Mouse (Mus musculus) spleen, embryonic (tissue): ENCODE measurements at regions not wholly inside any gene's neighbourhood (a gene's known extent, or its start where the extent isn't known, plus 50 kb on each side); places are given as distances from the start of the nearest gene placed in this dataset.

Source experiments
- CTCF ChIA-PET: fragments of 350-600 bp; sonication (Branson Sonifier 250); formaldehyde crosslinking; loops from one replicate; lab custom pipeline; 2022; lab: Charles Lee

GRCm38 (mm10) chr16:51675101-51675500 lies 355.9 kb upstream of the Cblb start:
- CTCF ChIA-PET = no interaction called here

GRCm38 (mm10) chr16:51675988-51676387 lies 355.0 kb upstream of the Cblb start:
- CTCF ChIA-PET = no interaction called here

DNA sequence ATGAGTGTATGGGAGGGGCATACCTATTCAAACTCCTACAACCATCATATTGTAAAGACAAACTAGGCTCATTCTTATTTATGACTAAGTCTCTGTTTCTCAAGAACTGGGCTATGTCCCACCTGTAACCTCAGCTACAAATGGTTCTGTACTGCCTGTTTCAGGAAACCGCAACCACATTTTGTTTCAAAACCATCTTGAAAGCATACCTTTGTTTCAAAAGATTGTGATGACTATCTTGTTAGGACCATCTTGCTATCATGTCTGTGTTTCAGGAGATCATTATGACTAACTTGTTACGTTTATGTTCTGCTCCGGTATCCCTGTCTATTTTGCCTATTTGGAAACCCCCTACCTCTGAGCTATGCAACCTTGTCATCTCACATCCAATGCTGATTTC lies 340.2 kb upstream of the Cblb start:
- CTCF ChIA-PET = no interaction called here

DNA sequence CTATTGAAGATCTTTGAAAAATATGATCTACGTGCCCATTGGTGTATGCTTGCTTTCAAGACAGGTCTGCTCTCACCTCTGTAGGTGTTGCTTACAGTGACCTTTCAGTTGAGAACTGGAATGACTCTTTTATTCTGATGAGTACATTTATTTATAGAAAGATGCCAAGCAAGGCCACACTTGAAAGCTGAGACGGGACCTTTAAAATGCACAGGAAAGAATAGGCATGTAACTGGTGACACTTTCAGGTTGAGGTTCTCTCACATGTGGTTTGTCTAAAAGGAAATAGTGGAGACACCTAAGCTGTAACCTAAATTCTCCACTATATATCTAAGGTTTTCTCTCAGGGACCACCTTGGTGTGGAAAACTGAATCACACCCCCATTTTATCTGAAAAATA lies 326.0 kb upstream of the Cblb start:
- CTCF ChIA-PET = no interaction called here

- CTCF ChIA-PET = interaction anchor here (0.7 kb wide), 1 partner anchor 482 kb away, joined by 3 read pairs; no protein-coding TSS in a partner anchor
Measured at GRCm38 (mm10) chr16:51718695-51719094, 312.3 kb upstream of the Cblb start.

DNA sequence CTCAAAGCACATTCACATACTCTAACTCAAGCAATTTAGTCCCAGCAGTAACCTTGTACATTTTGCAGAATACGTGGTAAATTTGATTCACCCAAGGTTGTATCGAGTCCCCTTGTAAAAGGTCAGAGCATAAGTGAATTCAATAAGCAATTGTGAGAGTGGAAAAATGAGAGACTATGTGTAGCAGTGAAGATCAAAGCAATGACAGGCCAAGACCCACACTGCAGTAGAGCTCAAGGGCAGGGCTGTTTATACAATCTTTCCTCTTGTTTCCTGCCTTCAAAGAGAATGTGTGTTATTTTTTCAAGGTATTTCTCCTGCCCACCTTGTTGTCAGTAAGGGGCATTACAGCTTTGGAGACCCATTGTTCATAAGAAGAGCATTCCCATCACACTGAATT lies 311.4 kb upstream of the Cblb start:
- CTCF ChIA-PET = interaction anchor here (0.7 kb wide), 1 partner anchor 481 kb away, joined by 3 read pairs; no protein-coding TSS in a partner anchor

- CTCF ChIA-PET = no interaction called here
Measured at GRCm38 (mm10) chr16:51722682-51723081, 308.3 kb upstream of the Cblb start.

DNA sequence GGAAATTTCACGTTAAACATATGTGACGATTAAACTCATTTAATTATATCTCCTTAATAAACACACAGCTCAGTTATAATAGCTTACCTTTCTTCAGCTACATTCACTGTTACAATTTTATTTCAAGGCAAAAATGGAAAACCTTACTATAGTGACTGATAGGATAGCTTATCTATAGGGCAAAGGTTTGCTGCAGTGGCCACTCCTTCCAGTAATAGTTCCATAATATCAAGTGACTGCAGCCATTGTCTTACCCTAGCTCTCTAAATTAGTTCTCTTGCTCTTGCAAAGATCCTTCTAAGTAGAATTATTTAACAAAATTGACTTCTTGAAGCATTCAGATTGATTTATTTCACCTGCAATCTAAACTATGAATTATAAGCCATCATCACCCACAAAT lies 289.1 kb upstream of the Cblb start:
- CTCF ChIA-PET = no interaction called here

GRCm38 (mm10) chr16:51751878-51752277 lies 279.1 kb upstream of the Cblb start:
- CTCF ChIA-PET = no interaction called here

- CTCF ChIA-PET = no interaction called here
Measured at GRCm38 (mm10) chr16:51758361-51759227, 272.4 kb upstream of the Cblb start.

GRCm38 (mm10) chr16:51759228-51759647 lies 271.8 kb upstream of the Cblb start:
- CTCF ChIA-PET = no interaction called here

DNA sequence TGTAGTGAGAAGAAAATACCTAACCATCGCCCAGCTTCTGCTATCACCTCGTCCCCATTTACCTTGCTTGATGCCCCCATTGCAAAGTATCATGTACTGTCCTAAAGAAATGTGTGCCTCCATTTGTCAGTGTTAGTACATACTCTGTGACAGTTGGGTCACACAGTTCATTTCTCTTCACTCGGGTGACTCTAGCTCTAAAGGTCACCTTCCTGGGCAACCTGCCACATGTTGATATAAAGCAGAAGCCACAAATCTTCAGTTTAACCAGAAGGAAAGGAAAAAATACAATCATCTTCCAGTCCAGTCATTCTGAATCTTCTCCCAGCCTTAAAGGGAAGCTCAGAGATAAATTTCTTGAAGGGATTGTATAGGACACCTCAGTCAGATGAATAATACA lies 263.5 kb upstream of the Cblb start:
- CTCF ChIA-PET = no interaction called here

- CTCF ChIA-PET = no interaction called here
Measured at GRCm38 (mm10) chr16:51778920-51779319, 252.1 kb upstream of the Cblb start.

DNA sequence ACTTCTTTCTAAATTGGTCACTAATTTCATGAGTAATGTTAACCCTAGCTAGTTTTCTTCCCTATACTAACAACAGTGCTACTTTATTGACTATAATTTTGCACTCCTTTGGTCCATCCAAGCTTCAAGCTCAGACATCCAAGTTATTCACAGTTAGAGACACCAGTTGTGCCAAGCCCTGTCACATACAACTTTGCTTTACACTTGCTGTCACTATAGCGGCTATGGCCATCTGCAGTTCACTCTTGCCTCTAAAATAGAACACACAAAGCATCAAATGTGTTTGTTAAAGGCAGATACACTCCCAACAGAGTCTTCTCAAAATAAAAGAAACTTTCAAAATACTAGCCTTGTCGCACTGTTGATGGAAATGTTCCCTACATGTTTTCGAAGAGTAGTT lies 236.0 kb upstream of the Cblb start:
- CTCF ChIA-PET = no interaction called here

GRCm38 (mm10) chr16:51807323-51807722 lies 223.7 kb upstream of the Cblb start:
- CTCF ChIA-PET = no interaction called here

GRCm38 (mm10) chr16:51809120-51809519 lies 221.9 kb upstream of the Cblb start:
- CTCF ChIA-PET = no interaction called here

GRCm38 (mm10) chr16:51811073-51811472 lies 220.0 kb upstream of the Cblb start:
- CTCF ChIA-PET = interaction anchor here (0.8 kb wide), 1 partner anchor 496 kb away, joined by 3 read pairs; no protein-coding TSS in a partner anchor

DNA sequence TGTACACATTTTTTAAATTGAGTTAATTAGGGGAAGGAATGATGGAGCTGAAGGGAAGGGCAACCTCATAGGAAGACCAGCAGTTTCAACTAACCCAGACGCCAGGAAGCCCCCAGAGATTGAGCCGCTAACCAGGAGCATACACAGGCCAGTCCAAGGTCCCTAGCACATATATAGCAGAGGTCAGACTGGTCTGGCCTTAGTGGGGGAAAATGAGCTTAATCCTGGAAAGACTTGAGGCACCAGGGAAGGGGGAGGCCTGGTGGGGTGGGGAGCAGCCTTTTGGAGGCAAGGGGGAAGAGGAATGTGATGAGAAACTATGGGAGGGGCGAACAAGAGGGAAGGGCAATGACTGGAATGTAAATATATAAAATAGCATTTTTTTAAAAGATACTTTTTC lies 188.3 kb upstream of the Cblb start:
- CTCF ChIA-PET = no interaction called here

DNA sequence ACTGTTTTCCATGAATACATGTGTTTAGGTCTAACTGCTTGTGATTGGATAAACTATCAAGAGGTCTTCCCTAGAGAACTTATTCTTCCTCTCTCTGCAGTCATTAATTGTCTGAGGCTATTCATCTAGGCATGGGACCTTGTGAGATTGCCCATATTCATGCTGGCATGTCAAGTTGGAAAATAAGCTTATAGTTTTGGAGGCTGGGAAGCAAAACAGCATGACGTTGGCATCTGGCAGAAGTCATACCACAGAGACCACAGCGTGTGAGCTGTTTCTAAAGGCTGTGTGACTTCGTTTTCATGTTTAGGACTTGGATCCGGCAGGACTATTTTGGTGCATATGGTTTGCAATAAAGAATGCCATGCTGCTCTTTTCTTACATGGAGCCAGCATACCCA lies 185.5 kb upstream of the Cblb start:
- CTCF ChIA-PET = no interaction called here

GRCm38 (mm10) chr16:51880711-51881110 lies 150.3 kb upstream of the Cblb start:
- CTCF ChIA-PET = no interaction called here

- CTCF ChIA-PET = no interaction called here
Measured at GRCm38 (mm10) chr16:51881127-51881526, 149.9 kb upstream of the Cblb start.

- CTCF ChIA-PET = no interaction called here
Measured at GRCm38 (mm10) chr16:51883813-51884212, 147.2 kb upstream of the Cblb start.

DNA sequence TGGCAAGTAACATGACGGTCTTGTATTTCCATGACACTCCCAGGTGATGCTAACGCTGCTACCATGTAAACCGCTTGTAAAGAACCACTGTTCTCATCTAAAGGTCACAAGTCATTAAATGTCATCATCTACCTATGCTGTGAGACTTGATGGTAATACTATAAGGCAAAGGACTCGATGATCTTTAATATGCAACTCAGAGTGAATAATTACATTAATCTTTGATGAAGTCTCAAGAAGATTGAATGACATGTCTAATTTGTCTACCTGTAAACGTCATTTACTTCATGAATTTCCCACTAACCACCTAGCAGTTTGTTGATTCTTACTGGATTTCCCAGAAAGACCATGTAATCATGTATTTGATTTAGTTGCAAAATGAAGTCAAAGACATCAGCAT lies 143.5 kb upstream of the Cblb start:
- CTCF ChIA-PET = no interaction called here

- CTCF ChIA-PET = no interaction called here
Measured at GRCm38 (mm10) chr16:51905588-51905987, 125.4 kb upstream of the Cblb start.
